Mouse (Mus musculus): Measurements from ENCODE around the gene Parp4. TPM values are rescaled to one million over a fixed set of nuclear protein-coding genes. Genes with fewer than 3 reads are reported as not detected.

Parp4 gene
- polyA plus RNA-seq, 1 experiment, result 28.4 TPM

DNA sequence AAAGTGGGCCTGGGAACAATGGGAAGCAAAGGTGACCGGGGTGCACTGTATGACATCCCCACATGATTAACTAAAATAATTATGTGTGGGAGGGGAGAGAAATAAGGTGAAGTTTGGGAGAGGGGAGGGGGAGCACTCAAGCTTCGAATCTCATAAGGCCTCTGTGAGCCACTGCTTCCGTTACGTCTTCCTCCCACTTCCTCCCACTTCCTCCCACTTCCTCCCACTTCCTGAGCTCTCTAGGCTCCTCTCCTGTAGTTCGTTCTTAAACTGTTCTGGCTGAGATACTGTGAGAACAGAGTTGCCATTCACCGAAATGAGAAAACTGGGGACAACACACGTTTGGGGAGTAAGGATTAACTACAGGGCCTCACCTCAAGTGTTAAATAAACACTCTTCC, 7.9 kb upstream of the Parp4 start:
- Histone ChIP-seq H3K27ac (ENCODE audit: control insufficient read depth, insufficient read depth, low read depth, low read length, poor library complexity) (no peak overlapping the region), H3K4me3 (replicated peaks; ENCODE audit: control insufficient read depth, low read depth, low read length) (no peak overlapping the region), H3K4me1 (ENCODE audit: control insufficient read depth, insufficient read depth, low read length) (peaks cover 6% of the 10 kb centered on the region)
- TF ChIP-seq POLR2A (IDR thresholded peaks at IDR 0.05; ENCODE audit: borderline replicate concordance, control insufficient read depth, low read depth, low read length) (no peak), CTCF (IDR thresholded peaks at IDR 0.05; ENCODE audit: control insufficient read depth, insufficient read depth, low read length) (no peak)
- 13% methylated on average over 7 of the region's 7 CpGs for WGBS

- TF ChIP-seq POLR2A (IDR thresholded peaks at IDR 0.05; ENCODE audit: borderline replicate concordance, control insufficient read depth, low read depth, low read length), result no peak
- no peak for TF ChIP-seq CTCF (IDR thresholded peaks at IDR 0.05; ENCODE audit: control insufficient read depth, insufficient read depth, low read length)
- no peak overlapping the region for H3K4me3 ChIP-seq (replicated peaks; ENCODE audit: control insufficient read depth, low read depth, low read length)
- peaks cover 6% of the 10 kb centered on the region for H3K4me1 ChIP-seq (ENCODE audit: control insufficient read depth, insufficient read depth, low read length)
- peak overlapping the region; percentile 11; the same call in 1 of the 2 replicates for H3K27ac ChIP-seq (ENCODE audit: control insufficient read depth, insufficient read depth, low read depth, low read length, poor library complexity)
- WGBS, result 39% methylated on average over 4 of the region's 4 CpGs
Observed at GRCm38 (mm10) chr14:56569041-56569440, 6.4 kb upstream of the Parp4 start.

DNA sequence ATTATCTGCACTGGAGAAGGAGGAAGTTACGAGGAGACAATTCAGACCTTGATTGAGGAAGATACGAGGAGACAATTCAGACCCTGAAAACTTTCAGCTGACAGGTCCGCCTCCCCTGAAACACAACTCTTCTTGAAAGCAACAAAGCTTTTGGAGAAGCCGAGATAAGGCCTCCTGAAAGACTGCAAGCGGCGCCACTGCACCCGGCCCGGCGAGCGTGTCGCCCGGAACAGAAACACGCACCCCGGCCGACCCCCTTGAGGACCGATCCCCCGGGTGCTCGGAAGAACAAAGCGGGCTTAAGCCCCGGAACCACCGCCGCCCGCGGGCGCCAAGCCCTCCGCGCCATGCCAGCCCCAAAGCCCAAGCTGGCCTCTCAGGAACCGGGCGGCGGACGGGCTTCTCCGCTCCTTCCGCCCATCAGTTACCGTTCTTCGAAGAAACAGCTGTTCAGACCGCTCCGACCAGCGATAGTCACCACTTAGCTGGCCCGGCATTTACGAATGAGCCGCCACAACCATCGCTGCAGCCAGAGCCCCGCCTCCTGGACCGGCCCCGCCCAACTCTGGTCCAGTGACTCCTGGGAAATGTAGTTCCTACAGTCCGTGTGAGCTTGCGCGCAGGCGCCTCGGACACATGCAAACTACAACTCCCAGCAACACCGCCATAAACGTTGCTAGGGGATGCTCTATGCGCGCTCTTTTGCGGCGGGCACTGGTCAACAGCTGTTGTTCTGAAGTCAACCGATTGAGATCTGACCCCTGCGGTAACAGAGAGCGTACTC, 3.9 kb upstream of the Parp4 start:
- TF ChIP-seq CTCF (IDR thresholded peaks at IDR 0.05; ENCODE audit: control insufficient read depth, insufficient read depth, low read length) (no peak), POLR2A (IDR thresholded peaks at IDR 0.05; ENCODE audit: borderline replicate concordance, control insufficient read depth, low read depth, low read length) (peak; percentile 69; the same call in 1 of the 2 replicates)
- Histone ChIP-seq H3K4me1 (ENCODE audit: control insufficient read depth, insufficient read depth, low read length) (peaks cover 5% of the 10 kb centered on the region), H3K4me3 (replicated peaks; ENCODE audit: control insufficient read depth, low read depth, low read length) (peak overlapping the region; percentile 76), H3K27ac (ENCODE audit: control insufficient read depth, insufficient read depth, low read depth, low read length, poor library complexity) (peak overlapping the region; percentile 84)
- under 1% methylated on average over 59 of the region's 59 CpGs for WGBS

GRCm38 (mm10) chr14:56572546-56572945, 2.9 kb upstream of the Parp4 start:
- 73% methylated on average over 2 of the region's 2 CpGs for WGBS
- Histone ChIP-seq H3K27ac (ENCODE audit: control insufficient read depth, insufficient read depth, low read depth, low read length, poor library complexity) (no peak overlapping the region), H3K4me1 (ENCODE audit: control insufficient read depth, insufficient read depth, low read length) (peaks cover 3% of the 10 kb centered on the region; the same call in 1 of the 2 replicates), H3K4me3 (replicated peaks; ENCODE audit: control insufficient read depth, low read depth, low read length) (no peak overlapping the region)
- TF ChIP-seq POLR2A (IDR thresholded peaks at IDR 0.05; ENCODE audit: borderline replicate concordance, control insufficient read depth, low read depth, low read length) (no peak), CTCF (IDR thresholded peaks at IDR 0.05; ENCODE audit: control insufficient read depth, insufficient read depth, low read length) (no peak)

- H3K27ac ChIP-seq (ENCODE audit: control insufficient read depth, insufficient read depth, low read depth, low read length, poor library complexity), result no peak overlapping the region
- no peak for TF ChIP-seq POLR2A (IDR thresholded peaks at IDR 0.05; ENCODE audit: borderline replicate concordance, control insufficient read depth, low read depth, low read length)
Observed at GRCm38 (mm10) chr14:56575969-56576901, 816 bp downstream of the Parp4 start.

GRCm38 (mm10) chr14:56579011-56579410, 3.6 kb downstream of the Parp4 start:
- H3K4me3 ChIP-seq (replicated peaks; ENCODE audit: control insufficient read depth, low read depth, low read length), result no peak overlapping the region
- 86% methylated on average over 8 of the region's 8 CpGs for WGBS
- H3K27ac ChIP-seq (ENCODE audit: control insufficient read depth, insufficient read depth, low read depth, low read length, poor library complexity), result no peak overlapping the region
- TF ChIP-seq CTCF (IDR thresholded peaks at IDR 0.05; ENCODE audit: control insufficient read depth, insufficient read depth, low read length), result no peak
- no peak for TF ChIP-seq POLR2A (IDR thresholded peaks at IDR 0.05; ENCODE audit: borderline replicate concordance, control insufficient read depth, low read depth, low read length)
- no peaks in the 10 kb centered on the region for H3K4me1 ChIP-seq (ENCODE audit: control insufficient read depth, insufficient read depth, low read length)

More at GRCm38 (mm10) chr14:56575969-56576901, 816 bp downstream of the Parp4 start:
- H3K4me3 ChIP-seq (replicated peaks; ENCODE audit: control insufficient read depth, low read depth, low read length), result peak overlapping the region; percentile 93
- 24% methylated on average over 18 of the region's 18 CpGs for WGBS
- H3K4me1 ChIP-seq (ENCODE audit: control insufficient read depth, insufficient read depth, low read length), result no peaks in the 10 kb centered on the region; the same call in 1 of the 2 replicates

DNA sequence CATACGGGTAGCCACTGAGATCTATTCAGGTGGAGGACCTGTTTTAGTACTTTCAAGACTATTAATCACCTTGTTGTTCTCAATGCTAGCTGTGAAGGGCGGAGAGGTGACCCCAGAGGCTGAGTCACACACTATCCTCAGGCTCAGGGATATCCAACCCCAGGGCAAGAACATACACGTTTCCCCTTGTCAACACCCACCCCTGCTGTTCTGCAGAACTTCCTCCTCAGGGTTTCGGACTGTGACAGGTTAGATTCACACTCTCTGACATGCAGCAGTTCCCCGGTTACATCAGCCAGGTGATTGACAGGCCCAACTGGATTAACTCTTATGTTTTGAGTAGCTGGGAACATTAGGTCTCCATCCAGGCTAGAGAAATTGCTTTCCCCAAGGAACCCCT, 5.7 kb downstream of the Parp4 start:
- TF ChIP-seq CTCF (IDR thresholded peaks at IDR 0.05; ENCODE audit: control insufficient read depth, insufficient read depth, low read length) (no peak), POLR2A (IDR thresholded peaks at IDR 0.05; ENCODE audit: borderline replicate concordance, control insufficient read depth, low read depth, low read length) (no peak)
- H3K4me3 ChIP-seq (replicated peaks; ENCODE audit: control insufficient read depth, low read depth, low read length), result no peak overlapping the region
- H3K27ac ChIP-seq (ENCODE audit: control insufficient read depth, insufficient read depth, low read depth, low read length, poor library complexity), result no peak overlapping the region
- 25% methylated on average over 5 of the region's 5 CpGs for WGBS
- no peaks in the 10 kb centered on the region for H3K4me1 ChIP-seq (ENCODE audit: control insufficient read depth, insufficient read depth, low read length)

GRCm38 (mm10) chr14:56582294-56582693, 6.9 kb downstream of the Parp4 start:
- Histone ChIP-seq H3K27ac (ENCODE audit: control insufficient read depth, insufficient read depth, low read depth, low read length, poor library complexity) (no peak overlapping the region), H3K4me1 (ENCODE audit: control insufficient read depth, insufficient read depth, low read length) (no peaks in the 10 kb centered on the region), H3K4me3 (replicated peaks; ENCODE audit: control insufficient read depth, low read depth, low read length) (no peak overlapping the region)
- 87% methylated on average over 6 of the region's 6 CpGs for WGBS
- TF ChIP-seq POLR2A (IDR thresholded peaks at IDR 0.05; ENCODE audit: borderline replicate concordance, control insufficient read depth, low read depth, low read length), result no peak
- TF ChIP-seq CTCF (IDR thresholded peaks at IDR 0.05; ENCODE audit: control insufficient read depth, insufficient read depth, low read length), result no peak
